Mouse (Mus musculus) hindbrain, embryonic 15.5 days (tissue): ENCODE data around the gene Gtpbp10. TPM values are rescaled to one million over a fixed set of nuclear protein-coding genes. Genes with fewer than 3 reads are reported as not detected.

Source experiments
- ATAC-seq: fragments of 200-750 bp; cut with Nextera tagmentation; 2 replicates; pipeline ENCODE4 v1.8.0; 2017; ENCODE audit warnings: low read depth, moderate number of reproducible peaks, moderate TSS enrichment; ENCODE audit not compliant: low FRiP score
- H3K27ac ChIP-seq: fragments of 300-500 bp; sonication (generic); replicated peaks from 2 replicates; pipeline ENCODE4 v1.5.1; 2015; ENCODE audit warnings: mild to moderate bottlenecking, inconsistent platforms
- H3K27me3 ChIP-seq: fragments of 300-500 bp; sonication (generic); 2 replicates; pipeline ENCODE4 v1.6.1; 2015; ENCODE audit warnings: control low read depth, inconsistent platforms
- H3K36me3 ChIP-seq: fragments of 300-500 bp; sonication (generic); 2 replicates; pipeline ENCODE4 v1.6.1; 2015; ENCODE audit warnings: control low read depth, inconsistent platforms
- H3K4me1 ChIP-seq: fragments of 300-500 bp; sonication (generic); replicated peaks from 2 replicates; pipeline ENCODE4 v1.6.1; 2015; ENCODE audit warnings: control low read depth, inconsistent platforms
- H3K4me2 ChIP-seq: fragments of 300-500 bp; sonication (generic); 2 replicates; pipeline ENCODE4 v1.6.1; 2015; ENCODE audit warnings: moderate library complexity, mild to moderate bottlenecking, inconsistent platforms
- H3K4me3 ChIP-seq: fragments of 300-500 bp; sonication (generic); 2 replicates; pipeline ENCODE4 v1.5.1; 2015; ENCODE audit warnings: mild to moderate bottlenecking, inconsistent platforms
- H3K9ac ChIP-seq: fragments of 300-500 bp; sonication (generic); 2 replicates; pipeline ENCODE4 v1.6.1; 2015; ENCODE audit warnings: inconsistent platforms
- H3K9me3 ChIP-seq: fragments of 300-500 bp; sonication (generic); 2 replicates; pipeline ENCODE4 v1.6.1; 2016; ENCODE audit warnings: control low read depth, inconsistent platforms
- WGBS: fragments of 180-500 bp; shearing (Covaris S2); methylation state at CpG from one replicate; pipeline ENCODE4 v1.1.7; 2015; 5-methylcytosine and 5-hydroxymethylcytosine counted together
- polyA plus RNA-seq: library from polyadenylated mRNA; unstranded; fragments of >200 nt; fragmentation: Nextera tagmentation; extraction: Ambion mirVana; gene quantifications from 2 replicates; pipeline ENCODE4 v1.2.1, GENCODE M21; 2015

The Gtpbp10 gene
- polyA plus RNA-seq, 1 experiment from 2014 or later: 17.1 TPM

DNA sequence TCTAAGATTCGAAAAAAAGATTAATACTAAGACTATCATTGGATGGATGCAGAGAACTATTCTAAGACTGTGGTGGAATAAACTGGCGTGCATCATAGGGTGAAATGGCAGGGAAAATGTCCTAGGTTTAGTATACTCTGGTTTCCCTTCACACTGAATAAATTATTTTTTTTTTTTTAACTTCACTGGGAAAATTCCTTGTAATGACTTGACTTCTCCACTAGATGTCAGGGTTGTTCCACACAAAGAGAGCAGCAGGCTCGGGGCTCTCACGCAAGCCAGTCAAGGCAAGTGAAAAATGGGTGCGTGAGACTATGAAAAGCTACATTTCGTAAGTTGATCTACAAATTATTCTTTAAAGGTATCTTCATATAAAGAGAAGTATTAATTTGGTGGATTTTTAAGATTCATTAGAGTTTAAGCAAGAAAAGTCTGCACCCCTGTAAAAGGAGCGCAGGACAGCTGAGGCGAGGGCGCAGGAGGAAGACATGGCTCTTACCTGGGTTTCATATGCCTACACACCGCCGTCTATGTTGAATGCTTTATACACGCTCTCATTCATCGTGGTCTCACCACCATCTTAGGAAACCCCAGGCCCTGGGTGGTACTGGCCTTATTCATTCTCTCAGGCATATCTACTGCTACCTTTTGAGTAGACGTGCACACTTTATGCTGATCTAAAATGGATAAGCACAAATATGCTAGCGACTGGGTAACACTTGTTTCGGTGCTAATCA, 64.9 kb downstream of the Gtpbp10 start:
- Histone ChIP-seq H3K4me3 (no peak overlapping the region), H3K9ac (no peak overlapping the region), H3K27me3 (0 out of 2 replicates have a peak, but pooled peaks cover 3% of the 10 kb centered on the region), H3K27ac (no peak overlapping the region), H3K4me2 (peak overlapping the region; percentile 19; the same call in 1 of the 2 replicates), H3K4me1 (no peaks in the 10 kb centered on the region; the same call in 1 of the 2 replicates), H3K9me3 (no peaks in the 10 kb centered on the region), H3K36me3 (no peaks in the 10 kb centered on the region)
- 43% methylated on average over 16 of the region's 16 CpGs for WGBS
- ATAC-seq: peak; percentile 83

DNA sequence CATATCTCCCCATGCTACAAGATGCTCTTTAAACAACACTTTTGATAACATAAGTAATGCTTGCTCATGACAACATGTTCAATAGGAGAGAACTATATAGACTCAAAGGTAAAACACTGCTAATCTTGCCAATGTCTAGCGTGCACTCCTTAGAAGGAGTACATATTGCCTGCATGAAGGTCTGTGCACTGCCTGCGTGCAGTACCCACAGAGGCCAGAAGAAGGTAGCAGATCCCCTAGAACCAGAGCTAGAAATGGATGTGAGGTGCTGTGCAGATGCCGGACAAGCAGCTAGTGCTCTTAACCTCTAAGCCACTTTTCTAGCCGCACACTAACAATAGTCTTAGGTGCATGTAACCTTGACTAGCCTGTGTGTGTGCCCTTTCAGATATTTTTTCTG, 67.2 kb downstream of the Gtpbp10 start:
- no peak for ATAC-seq

More for the DNA sequence above, 67.2 kb downstream of the Gtpbp10 start:
- no peak overlapping the region for H3K27ac ChIP-seq
- H3K36me3 ChIP-seq: no peaks in the 10 kb centered on the region
- no peak overlapping the region for H3K9ac ChIP-seq
- H3K9me3 ChIP-seq: no peaks in the 10 kb centered on the region
- no peaks in the 10 kb centered on the region; the same call in 1 of the 2 replicates for H3K4me1 ChIP-seq
- 0 out of 2 replicates have a peak, but pooled peaks cover 3% of the 10 kb centered on the region for H3K27me3 ChIP-seq
- no peak overlapping the region for H3K4me3 ChIP-seq
- H3K4me2 ChIP-seq: no peak overlapping the region
- WGBS: 97% methylated on average over 4 of the region's 4 CpGs

Other genes with a start within 250 kb of the Gtpbp10 start
- 44.1 and 47.8 TPM in 2 replicates for gene Cdk14, start 139.2 kb downstream of the Gtpbp10 start, polyA plus RNA-seq
- gene 1700015F17Rik, start 80.4 kb downstream of the Gtpbp10 start, polyA plus RNA-seq: not detected in 2 replicates
- gene Cldn12, start 44.6 kb downstream of the Gtpbp10 start, polyA plus RNA-seq: 16.3 and 18.7 TPM in 2 replicates
- 15.2 and 15.6 TPM in 2 replicates for gene Gm8773, start 14.3 kb upstream of the Gtpbp10 start, polyA plus RNA-seq
- 9.7 and 12.2 TPM in 2 replicates for gene Cfap69, start 104.7 kb upstream of the Gtpbp10 start, polyA plus RNA-seq
- 5.8 and 7.6 TPM in 2 replicates for gene Steap2, start 135.0 kb upstream of the Gtpbp10 start, polyA plus RNA-seq
- gene Steap1, start 189.8 kb upstream of the Gtpbp10 start, polyA plus RNA-seq: 1.4 and 1.6 TPM in 2 replicates